ENCODE assay signal across 8 mouse cellular contexts in genomic region chr12:59010482-59010881, GRCm38 (mm10). TPM values are rescaled to one million over a fixed set of nuclear protein-coding genes. Genes with fewer than 3 reads are reported as not detected.
DNase-seq lines count a peak whose midpoint lies in the region; ATAC-seq and TF ChIP-seq lines count a peak whose summit lies in the region.

No protein-coding gene starts in this region.

- 61% methylated on average over 2 of the region's 2 CpGs for WGBS in kidney, embryonic 14.5 days
- 77% methylated on average over 2 of the region's 2 CpGs for WGBS in hindbrain, embryonic 12.5 days
- WGBS in lung, postnatal 0 days: 47% methylated on average over 2 of the region's 2 CpGs

- no peaks in the 10 kb centered on the region for H3K27me3 ChIP-seq in kidney, embryonic 14.5 days (ENCODE audit: control insufficient read depth, insufficient read depth, low read length)
- H3K27me3 ChIP-seq in hindbrain, embryonic 12.5 days: no peaks in the 10 kb centered on the region
- H3K27me3 ChIP-seq in lung, postnatal 0 days (replicated peaks; ENCODE audit: insufficient read depth, low read length): no peaks in the 10 kb centered on the region

- ATAC-seq in kidney, embryonic 14.5 days (ENCODE audit: low FRiP score, low TSS enrichment): no peak
- ATAC-seq in hindbrain, embryonic 12.5 days (ENCODE audit: low FRiP score): no peak
- ATAC-seq in lung, postnatal 0 days: no peak
- no peak for ATAC-seq in granulocyte monocyte progenitor cell, adult 5-6 weeks (replicated peaks; ENCODE audit: poor library complexity, severe bottlenecking)

- no peak overlapping the region; the same call in 1 of the 2 replicates for H3K9ac ChIP-seq in kidney, embryonic 14.5 days (ENCODE audit: low read depth, low read length)
- H3K9ac ChIP-seq in hindbrain, embryonic 12.5 days: no peak overlapping the region
- H3K9ac ChIP-seq in lung, postnatal 0 days (replicated peaks; ENCODE audit: low read depth): no peak overlapping the region

- H3K4me3 ChIP-seq in kidney, embryonic 14.5 days (ENCODE audit: low read length): peak overlapping the region; percentile 86; the same call in 1 of the 2 replicates
- H3K4me3 ChIP-seq in hindbrain, embryonic 12.5 days: no peak overlapping the region; the same call in 1 of the 2 replicates
- H3K4me3 ChIP-seq in lung, postnatal 0 days (ENCODE audit: low read depth, low read length): peak overlapping the region; percentile 79; the same call in 1 of the 2 replicates

- TF ChIP-seq CTCF in lung, postnatal 0 days (IDR thresholded peaks at IDR 0.05): peak; percentile 49

- no peak for TF ChIP-seq EP300 in lung, postnatal 0 days (IDR thresholded peaks at IDR 0.05)

- H3K4me1 ChIP-seq in kidney, embryonic 14.5 days (ENCODE audit: control insufficient read depth, insufficient read depth, low read length): peaks cover 31% of the 10 kb centered on the region; the same call in 1 of the 2 replicates
- peaks cover 13% of the 10 kb centered on the region for H3K4me1 ChIP-seq in hindbrain, embryonic 12.5 days
- peaks cover 4% of the 10 kb centered on the region; the same call in 1 of the 2 replicates for H3K4me1 ChIP-seq in lung, postnatal 0 days (ENCODE audit: insufficient read depth, low read depth, low read length)

- DNase-seq in kidney, postnatal 14 days: no peak
- DNase-seq in ZHBTc4 (ENCODE audit: low read depth, low spot score): peak; percentile 50
- peak; percentile 56 for DNase-seq in lung, postnatal 0 days (ENCODE audit: low spot score)
- DNase-seq in thymus, postnatal 0 days (ENCODE audit: low spot score): peak; percentile 42
- DNase-seq in ovary, postnatal 36 days (ENCODE audit: low spot score): no peak

- peak overlapping the region; percentile 78 for H3K4me2 ChIP-seq in kidney, embryonic 14.5 days (replicated peaks; ENCODE audit: low read depth, low read length)
- H3K4me2 ChIP-seq in hindbrain, embryonic 12.5 days (replicated peaks): peak overlapping the region; percentile 79
- peak overlapping the region; percentile 83 for H3K4me2 ChIP-seq in lung, postnatal 0 days (replicated peaks; ENCODE audit: low read depth, low read length)

- H3K36me3 ChIP-seq in kidney, embryonic 14.5 days (ENCODE audit: control insufficient read depth, insufficient read depth, low read length): peaks cover 17% of the 10 kb centered on the region
- H3K36me3 ChIP-seq in hindbrain, embryonic 12.5 days: peaks cover 15% of the 10 kb centered on the region
- H3K36me3 ChIP-seq in lung, postnatal 0 days (ENCODE audit: insufficient read depth, low read length): peaks cover 11% of the 10 kb centered on the region; the same call in 1 of the 2 replicates

- no peaks in the 10 kb centered on the region for H3K9me3 ChIP-seq in kidney, embryonic 14.5 days (ENCODE audit: control insufficient read depth, low read length)
- no peaks in the 10 kb centered on the region for H3K9me3 ChIP-seq in hindbrain, embryonic 12.5 days (replicated peaks)
- no peaks in the 10 kb centered on the region for H3K9me3 ChIP-seq in lung, postnatal 0 days (ENCODE audit: low read length)

- no peak overlapping the region for H3K27ac ChIP-seq in kidney, embryonic 14.5 days (ENCODE audit: low read depth, low read length)
- H3K27ac ChIP-seq in hindbrain, embryonic 12.5 days: no peak overlapping the region
- H3K27ac ChIP-seq in lung, postnatal 0 days (ENCODE audit: low read length): no peak overlapping the region

RNA-seq across cellular contexts. Expression of gene Sec23a, which starts 1.3 kb away (rescaled TPM):
- 46.5 and 82.8 TPM in 2 replicates for polyA plus RNA-seq in kidney, embryonic 14.5 days (2014; fragmentation: Nextera tagmentation; extraction: Ambion mirVana)
- 108 and 121 TPM in 2 replicates for polyA plus RNA-seq in hindbrain, embryonic 12.5 days (2016; fragmentation: Nextera tagmentation; extraction: Ambion mirVana)
- 29.0 and 33.7 TPM in 2 replicates for polyA plus RNA-seq in lung, postnatal 0 days (2015; fragmentation: Nextera tagmentation; extraction: Ambion mirVana)
- polyA plus RNA-seq in thymus, postnatal 0 days (2015; fragmentation: Nextera tagmentation; extraction: Ambion mirVana): 21.5 and 24.0 TPM in 2 replicates
- 12.5 and 14.4 TPM in 2 replicates for total RNA-seq in granulocyte monocyte progenitor cell, adult 5-6 weeks (2014; fragmentation: Nextera tagmentation)
- 20.9 and 23.7 TPM in 2 replicates for total RNA-seq in granulocyte monocyte progenitor cell, adult 5-6 weeks (2017)

RNA-seq across cellular contexts. Expression of gene Gemin2, which starts 2.7 kb away (rescaled TPM):
- polyA plus RNA-seq in kidney, embryonic 14.5 days (2014; fragmentation: Nextera tagmentation; extraction: Ambion mirVana): 28.1 and 29.7 TPM in 2 replicates
- 21.9 and 22.0 TPM in 2 replicates for polyA plus RNA-seq in hindbrain, embryonic 12.5 days (2016; fragmentation: Nextera tagmentation; extraction: Ambion mirVana)
- 11.0 and 13.3 TPM in 2 replicates for polyA plus RNA-seq in lung, postnatal 0 days (2015; fragmentation: Nextera tagmentation; extraction: Ambion mirVana)
- 29.7 and 32.6 TPM in 2 replicates for polyA plus RNA-seq in thymus, postnatal 0 days (2015; fragmentation: Nextera tagmentation; extraction: Ambion mirVana)
- 23.0 and 23.4 TPM in 2 replicates for total RNA-seq in granulocyte monocyte progenitor cell, adult 5-6 weeks (2014; fragmentation: Nextera tagmentation)
- 14.0 and 22.3 TPM in 2 replicates for total RNA-seq in granulocyte monocyte progenitor cell, adult 5-6 weeks (2017)

RNA-seq across cellular contexts. Expression of gene Trappc6b, which starts 50.8 kb away (rescaled TPM):
- 64.7 and 76.5 TPM in 2 replicates for polyA plus RNA-seq in kidney, embryonic 14.5 days (2014; fragmentation: Nextera tagmentation; extraction: Ambion mirVana)
- polyA plus RNA-seq in hindbrain, embryonic 12.5 days (2016; fragmentation: Nextera tagmentation; extraction: Ambion mirVana): 111 and 119 TPM in 2 replicates
- polyA plus RNA-seq in lung, postnatal 0 days (2015; fragmentation: Nextera tagmentation; extraction: Ambion mirVana): 139 and 143 TPM in 2 replicates
- 103 and 114 TPM in 2 replicates for polyA plus RNA-seq in thymus, postnatal 0 days (2015; fragmentation: Nextera tagmentation; extraction: Ambion mirVana)
- 25.7 and 58.6 TPM in 2 replicates for total RNA-seq in granulocyte monocyte progenitor cell, adult 5-6 weeks (2014; fragmentation: Nextera tagmentation)
- 49.7 and 53.6 TPM in 2 replicates for total RNA-seq in granulocyte monocyte progenitor cell, adult 5-6 weeks (2017)

RNA-seq across cellular contexts. Expression of gene Pnn, which starts 56.2 kb away (rescaled TPM):
- 77.6 and 108 TPM in 2 replicates for polyA plus RNA-seq in kidney, embryonic 14.5 days (2014; fragmentation: Nextera tagmentation; extraction: Ambion mirVana)
- 106 and 118 TPM in 2 replicates for polyA plus RNA-seq in hindbrain, embryonic 12.5 days (2016; fragmentation: Nextera tagmentation; extraction: Ambion mirVana)
- polyA plus RNA-seq in lung, postnatal 0 days (2015; fragmentation: Nextera tagmentation; extraction: Ambion mirVana): 40.5 and 47.3 TPM in 2 replicates
- polyA plus RNA-seq in thymus, postnatal 0 days (2015; fragmentation: Nextera tagmentation; extraction: Ambion mirVana): 91.8 and 97.7 TPM in 2 replicates
- total RNA-seq in granulocyte monocyte progenitor cell, adult 5-6 weeks (2014; fragmentation: Nextera tagmentation): 89.3 and 101 TPM in 2 replicates
- 104 and 113 TPM in 2 replicates for total RNA-seq in granulocyte monocyte progenitor cell, adult 5-6 weeks (2017)

Comparison
In these comparisons a context has a peak if more than half of its experiments do, and no peak if none do; other contexts are left out.
1. DNase-seq: peak in ZHBTc4 (single experiment), lung, postnatal 0 days (single experiment) and thymus, postnatal 0 days (single experiment); none in kidney, postnatal 14 days (single experiment) and ovary, postnatal 36 days (single experiment).
2. Peak in every context shown above with its lines, with median percentiles within 50 percentile points of each other: H3K4me2 ChIP-seq.